Mouse (Mus musculus) stomach, postnatal 0 days (tissue): Measurements from ENCODE around the gene Slc39a9.

ENCODE experiments used
- CTCF ChIP-seq: IDR thresholded peaks from 2 replicates; pipeline ENCODE4 v1.5.1; 2016; ENCODE audit warnings: antibody characterized with exemption, low read depth, mild to moderate bottlenecking, moderate library complexity
- EP300 ChIP-seq: optimal IDR thresholded peaks from 2 replicates; pipeline ENCODE3; 2016; ENCODE audit warnings: antibody characterized with exemption

DNA sequence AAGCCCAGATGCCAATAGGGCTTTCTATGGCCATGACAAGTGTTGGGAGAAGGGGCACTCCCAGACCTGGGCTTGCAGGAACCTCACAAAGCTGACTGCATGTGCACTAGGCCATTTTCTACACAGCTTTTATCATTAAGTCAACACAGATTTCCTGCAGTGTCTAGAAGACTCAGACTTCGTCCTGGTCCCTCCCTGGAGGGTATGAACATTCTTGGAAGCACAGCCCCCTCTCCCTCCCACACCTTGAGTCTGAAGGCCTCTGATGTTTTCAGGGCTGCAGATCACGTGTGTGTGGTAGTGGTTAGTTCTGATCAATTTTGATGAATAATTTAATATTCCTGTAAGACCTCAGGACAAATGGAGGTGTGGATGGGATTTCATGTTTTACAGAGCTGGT is 50.0 kb downstream of the Slc39a9 start:
- no peak for TF ChIP-seq CTCF
- TF ChIP-seq EP300: no peak
